Mouse (Mus musculus) small intestine, adult 10 weeks (tissue): Measurements from ENCODE around the gene Olfr248. TPM values are rescaled to one million over a fixed set of nuclear protein-coding genes. Genes with fewer than 3 reads are reported as not detected.

Experiments
- polyA plus RNA-seq: library from polyadenylated mRNA; stranded (reverse); fragments of 350-450 nt; fragmentation: Illumina TruSeq; extraction: RNeasy Lipid Tissue Mini Kit (QIAGEN cat#74804); gene quantifications from one replicate; pipeline ENCODE4 v1.2.3, GENCODE M21; 2014; ENCODE audit warnings: low replicate concordance

The Olfr248 gene
- polyA plus RNA-seq = not detected

GRCm38 (mm10) chr1:174390746-174391145 lies at the start of gene Olfr248:
TSS of gene Olfr248 (plus strand) at chr1:174391046.

GRCm38 (mm10) chr1:174364882-174365451 lies 25.9 kb upstream of the Olfr248 start, which contains the start of gene Olfr417:
TSS of gene Olfr417 (plus strand) at chr1:174365122.

GRCm38 (mm10) chr1:174423764-174424163 lies 32.9 kb downstream of the Olfr248 start, which contains the start of gene Olfr414:
TSS of gene Olfr414 (plus strand) at chr1:174424064.

Other genes starting within 250 kb of the Olfr248 start
- gene Olfr420, start 235.4 kb upstream of the Olfr248 start, polyA plus RNA-seq = not detected
- gene Spta1, start 218.3 kb upstream of the Olfr248 start, polyA plus RNA-seq = not detected
- not detected for gene Olfr419, start 139.0 kb upstream of the Olfr248 start, polyA plus RNA-seq
- gene Mptx1, start 60.5 kb upstream of the Olfr248 start, polyA plus RNA-seq = 13.6 TPM
- not detected for gene Olfr417, start 25.9 kb upstream of the Olfr248 start, polyA plus RNA-seq
- gene Olfr414, start 33.0 kb downstream of the Olfr248 start, polyA plus RNA-seq = 0.07 TPM
- not detected for gene Olfr220, start 51.0 kb downstream of the Olfr248 start, polyA plus RNA-seq
- 0.59 TPM for gene Fmn2, start 110.8 kb downstream of the Olfr248 start, polyA plus RNA-seq